Mouse (Mus musculus) cortical plate, adult 2 months (tissue): Measurements from ENCODE around the gene C3ar1.

Experiments used
- CTCF ChIP-seq: fragments of 200-500 bp; IDR thresholded peaks from 2 replicates; pipeline ENCODE4 v1.5.1; 2011; ENCODE audit warnings: mild to moderate bottlenecking, control low read depth, low read length; ENCODE audit not compliant: insufficient read depth; ENCODE audit errors: extremely low read depth
- POLR2A ChIP-seq: fragments of 200-500 bp; IDR thresholded peaks from 2 replicates; pipeline ENCODE4 v1.6.1; 2011; ENCODE audit warnings: mild to moderate bottlenecking, low read length, control low read depth; ENCODE audit not compliant: insufficient read depth; ENCODE audit errors: extremely low read depth

- TF ChIP-seq CTCF (peak; percentile 66), POLR2A (no peak)
These were observed 51.5 kb downstream of the C3ar1 start for GRCm38 (mm10) chr6:122804418-122804817.
